Mouse (Mus musculus) right cerebral cortex, postnatal 25 days (tissue): ENCODE measurements at regions not wholly inside any gene's neighbourhood (a gene's known extent, or its start where the extent isn't known, plus 50 kb on each side); places are given as distances from the start of the nearest gene placed in this dataset.

Experiments
- DNase-seq: peaks from one replicate; pipeline ENCODE4 v3.0.0; 2022

DNA sequence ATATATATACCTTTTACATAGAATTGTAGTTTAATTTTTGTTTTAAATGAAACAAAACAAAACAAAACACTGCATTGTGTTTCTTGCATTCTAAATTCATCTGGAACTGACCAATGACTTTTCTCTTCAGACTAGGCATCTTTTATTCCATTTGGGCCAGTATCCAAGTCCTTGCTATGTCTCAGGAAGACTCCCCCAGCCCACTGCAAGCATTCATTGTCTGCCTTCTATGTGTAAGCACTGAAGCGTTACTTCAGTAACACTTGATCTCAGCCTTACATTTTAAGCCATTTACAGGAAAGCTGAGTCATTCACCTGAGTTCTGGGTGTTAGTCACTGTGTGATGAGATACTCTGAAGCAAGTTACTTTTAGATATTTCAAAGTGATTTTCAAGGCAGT is 425.3 kb upstream of the Ccnh start:
- DNase-seq, result no peak

DNA sequence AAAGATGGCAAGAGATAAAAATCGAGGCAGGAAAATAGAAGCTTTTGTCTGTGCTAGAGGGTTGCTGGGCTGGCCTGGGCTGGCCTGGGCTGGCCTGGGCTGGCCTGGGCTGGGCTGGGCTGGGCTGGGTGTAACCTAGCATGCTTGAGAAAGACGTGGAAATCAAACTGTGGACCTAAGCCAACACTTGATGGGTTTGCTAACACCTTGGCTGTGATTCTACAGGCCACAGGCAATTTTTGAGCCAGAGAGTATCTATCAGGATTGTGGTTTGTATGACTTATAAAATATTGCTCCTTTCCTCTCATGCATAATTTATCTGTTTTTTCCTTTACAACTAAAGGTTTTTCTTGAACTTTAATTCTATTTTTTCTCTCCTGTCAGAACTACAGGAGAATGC is 417.3 kb upstream of the Ccnh start:
- DNase-seq, result no peak

- DNase-seq, result no peak
These were observed 405.9 kb upstream of the Ccnh start for GRCm38 (mm10) chr13:84783017-84783937.

DNA sequence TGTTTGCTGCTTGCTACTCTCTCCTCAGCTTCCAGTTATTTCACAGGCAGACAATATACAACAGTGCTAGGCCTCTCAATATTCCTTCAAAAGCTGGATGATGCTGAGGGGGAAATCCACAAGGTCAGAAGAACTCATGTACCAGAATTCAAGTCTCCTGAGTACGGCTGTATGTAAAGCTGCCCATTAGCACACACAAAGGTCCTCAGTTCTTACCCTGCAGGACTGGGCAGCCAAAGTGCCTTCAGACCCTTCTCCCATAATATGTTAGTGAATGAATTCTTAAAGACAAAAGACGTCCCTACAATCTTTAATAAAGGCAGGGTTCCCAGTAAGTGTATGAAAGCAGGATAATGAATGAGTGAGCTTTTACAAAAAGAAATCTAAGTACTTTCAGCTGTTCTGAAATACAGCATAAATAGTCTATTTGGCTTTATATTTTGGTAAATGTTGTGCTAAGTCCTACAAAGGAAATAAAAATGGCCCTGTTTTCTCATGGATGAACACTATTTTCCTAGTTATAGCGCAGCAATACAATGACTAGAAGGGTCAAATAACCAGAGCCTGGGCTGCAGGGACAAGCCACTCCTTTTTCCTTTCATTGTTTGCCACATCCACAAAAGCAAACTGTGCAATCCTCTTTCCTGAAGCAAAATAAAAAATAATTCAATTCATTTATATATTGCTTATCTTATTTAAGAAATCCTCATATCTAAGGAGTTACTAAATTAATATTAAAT is 384.8 kb upstream of the Ccnh start:
- no peak for DNase-seq

GRCm38 (mm10) chr13:84805190-84805589 is 384.0 kb upstream of the Ccnh start:
- DNase-seq, result no peak

DNA sequence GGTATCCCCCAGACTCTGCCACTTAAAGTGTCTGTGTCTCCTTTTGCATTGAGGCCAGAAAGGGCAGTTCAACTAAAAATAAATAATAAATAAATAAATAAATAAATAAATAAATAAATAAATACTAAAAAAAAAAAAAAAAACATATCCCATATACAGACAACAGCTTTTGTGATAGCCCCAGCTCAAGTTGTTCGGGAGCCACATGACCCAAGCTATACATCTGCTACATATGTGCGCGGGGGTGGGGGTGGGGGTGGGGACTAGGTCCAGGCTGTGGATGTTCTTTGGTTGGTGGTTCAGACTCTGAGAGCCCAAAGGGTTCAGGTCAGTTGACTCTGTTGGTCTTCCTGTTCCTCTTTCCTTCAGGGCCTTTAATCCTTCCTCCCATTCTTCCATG is 379.6 kb upstream of the Ccnh start:
- DNase-seq, result no peak
